Mouse (Mus musculus) bone marrow macrophage, adult 2 months (primary cell): ENCODE data around the gene Cela3a. TPM values are rescaled to one million over a fixed set of nuclear protein-coding genes. Genes with fewer than 3 reads are reported as not detected.

Experiments used
- H3K27ac ChIP-seq: 2 replicates; pipeline ENCODE4 v1.5.1; 2012; ENCODE audit warnings: low read depth, low read length; ENCODE audit not compliant: insufficient read depth
- H3K4me1 ChIP-seq: 2 replicates; pipeline ENCODE4 v1.6.1; 2012; ENCODE audit warnings: low read length; ENCODE audit not compliant: control insufficient read depth, insufficient read depth
- H3K4me3 ChIP-seq: 2 replicates; pipeline ENCODE4 v1.5.1; 2012; ENCODE audit warnings: mild to moderate bottlenecking, low read length, moderate library complexity; ENCODE audit not compliant: insufficient read depth
- CTCF ChIP-seq: IDR thresholded peaks from 2 replicates; pipeline ENCODE4 v1.5.1; 2012; ENCODE audit warnings: low read depth, mild to moderate bottlenecking, low read length, moderate library complexity
- POLR2A ChIP-seq: IDR thresholded peaks from 2 replicates; pipeline ENCODE4 v1.6.1; 2012; ENCODE audit warnings: mild to moderate bottlenecking, low read depth, low read length, borderline replicate concordance
- polyA plus RNA-seq: library from polyadenylated mRNA; stranded (reverse); fragments of >200 nt; gene quantifications from 2 replicates; pipeline ENCODE4 v1.2.4, GENCODE M21; 2012; ENCODE audit not compliant: missing spikeins, insufficient read depth, insufficient read length

Gene Cela3a
- polyA plus RNA-seq, 1 experiment, result not detected

GRCm38 (mm10) chr4:137364826-137365225 is 44.8 kb downstream of the Cela3a start:
- Histone ChIP-seq H3K27ac (peak overlapping the region; percentile 65), H3K4me1 (peaks cover 46% of the 10 kb centered on the region), H3K4me3 (no peak overlapping the region)
- TF ChIP-seq POLR2A (no peak), CTCF (no peak)

- Histone ChIP-seq H3K4me1 (peaks cover 26% of the 10 kb centered on the region), H3K27ac (no peak overlapping the region), H3K4me3 (no peak overlapping the region)
- TF ChIP-seq CTCF (no peak), POLR2A (no peak)
Observed at GRCm38 (mm10) chr4:137360996-137361395, 48.6 kb downstream of the Cela3a start.

GRCm38 (mm10) chr4:137358291-137359002 is 51.1 kb downstream of the Cela3a start:
- peak overlapping the region; percentile 16; the same call in 1 of the 2 replicates for H3K4me3 ChIP-seq
- TF ChIP-seq POLR2A (no peak), CTCF (no peak)
- peaks cover 14% of the 10 kb centered on the region for H3K4me1 ChIP-seq
- peak overlapping the region; percentile 82 for H3K27ac ChIP-seq

- peak within 1 kb of the TSS; percentile 63 for H3K4me3 ChIP-seq
- H3K4me1 ChIP-seq, result peaks cover 21% of the 10 kb centered on the region
- TF ChIP-seq POLR2A, result peak; percentile 86; the same call in 1 of the 2 replicates
- TF ChIP-seq CTCF, result no peak
- peak within 1 kb of the TSS; percentile 94 for H3K27ac ChIP-seq
Observed at GRCm38 (mm10) chr4:137357517-137358254, 51.9 kb downstream of the Cela3a start, which contains the start of gene Cdc42. TSS of gene Cdc42 (minus strand) at chr4:137357720.

GRCm38 (mm10) chr4:137356674-137357510 is 52.7 kb downstream of the Cela3a start:
- Histone ChIP-seq H3K4me3 (peak overlapping the region; percentile 63), H3K27ac (peak overlapping the region; percentile 94), H3K4me1 (peaks cover 24% of the 10 kb centered on the region)
- no peak for TF ChIP-seq CTCF
- TF ChIP-seq POLR2A, result no peak; the same call in 1 of the 2 replicates

Other genes with a start within 250 kb of the Cela3a start
- gene Wnt4, start 132.3 kb downstream of the Cela3a start, polyA plus RNA-seq, result not detected in 2 replicates
- gene Cdc42, start 52.1 kb downstream of the Cela3a start, polyA plus RNA-seq, result 937 and 962 TPM in 2 replicates
- not detected in 2 replicates for gene Cela3b, start 20.7 kb upstream of the Cela3a start, polyA plus RNA-seq
- not detected in 2 replicates for gene 1700013G24Rik, start 43.5 kb upstream of the Cela3a start, polyA plus RNA-seq
- gene Hspg2, start 59.0 kb upstream of the Cela3a start, polyA plus RNA-seq, result 1.5 and 1.9 TPM in 2 replicates
- not detected in 2 replicates for gene Ldlrad2, start 164.8 kb upstream of the Cela3a start, polyA plus RNA-seq
- 162 and 193 TPM in 2 replicates for gene Usp48, start 184.0 kb upstream of the Cela3a start, polyA plus RNA-seq